Mouse (Mus musculus) liver, postnatal 0 days (tissue): ENCODE measurements at regions not wholly inside any gene's neighbourhood (a gene's known extent, or its start where the extent isn't known, plus 50 kb on each side); places are given as distances from the start of the nearest gene placed in this dataset.

Experiments
- CTCF ChIP-seq: sonication (generic); IDR thresholded peaks from 2 replicates; pipeline ENCODE4 v1.5.1; 2016; ENCODE audit warnings: antibody characterized with exemption, low read depth
- EP300 ChIP-seq: IDR thresholded peaks from 2 replicates; pipeline ENCODE4 v1.6.1; 2016; ENCODE audit warnings: antibody characterized with exemption, low read depth, mild to moderate bottlenecking

DNA sequence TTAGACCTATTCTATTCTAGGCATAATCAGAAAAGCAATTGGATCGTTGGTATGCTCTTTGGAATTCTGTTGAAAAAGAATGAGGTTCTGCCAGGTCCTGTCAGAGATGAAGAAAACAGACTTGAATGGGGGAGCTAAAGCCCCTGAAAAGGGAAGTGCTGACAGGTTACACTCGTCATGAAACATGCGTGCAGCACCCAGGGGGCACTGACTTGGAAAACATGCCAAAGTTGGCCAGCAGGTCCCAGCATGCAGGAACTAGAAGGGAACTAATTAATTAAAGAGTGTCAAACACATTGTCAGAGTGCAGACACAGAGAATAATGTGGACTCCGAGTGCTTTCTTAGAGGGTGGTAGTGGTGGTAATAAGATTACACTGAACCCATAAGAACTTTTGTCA is 346.2 kb upstream of the Smarca2 start:
- no peak for TF ChIP-seq EP300
- TF ChIP-seq CTCF, result no peak
